In the genomic region with DNA sequence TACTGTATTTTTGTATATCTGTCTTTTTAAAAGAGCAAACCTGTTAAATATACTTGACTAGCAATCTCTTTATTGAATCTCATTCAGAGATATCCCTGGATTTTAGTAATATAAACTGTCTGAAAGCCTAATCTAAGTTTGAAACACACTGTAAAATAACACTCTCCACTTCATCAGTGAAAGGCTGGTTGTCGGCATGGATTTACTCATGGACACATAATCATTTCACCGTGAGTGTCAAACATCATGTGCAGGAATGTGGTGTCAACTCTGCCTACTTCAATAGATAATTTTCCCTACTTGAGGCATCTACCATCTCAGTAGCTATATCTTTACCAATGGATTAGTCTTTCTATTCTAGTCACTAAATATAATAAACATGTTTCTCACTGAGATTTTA, we compare ENCODE assay signal across 29 mouse cellular contexts.
"Had no signal": no experiment of that assay in that cellular context is flagged by ENCODE, and none has a peak within 500 bp of the region (broad histone marks: within the 10 kb centered on the region; RNA-seq: fewer than 3 reads in every experiment).

No protein-coding gene starts in this region.

- H3K36me3 ChIP-seq: embryonic facial prominence, embryonic 10.5 days; embryonic facial prominence, embryonic 12.5 days; embryonic facial prominence, embryonic 13.5 days; embryonic facial prominence, embryonic 15.5 days; forebrain, embryonic 10.5 days; forebrain, embryonic 12.5 days; forebrain, embryonic 15.5 days had no signal

- H3K4me1 ChIP-seq: embryonic facial prominence, embryonic 10.5 days; embryonic facial prominence, embryonic 12.5 days; embryonic facial prominence, embryonic 13.5 days; embryonic facial prominence, embryonic 15.5 days; forebrain, embryonic 12.5 days; forebrain, embryonic 13.5 days; forebrain, embryonic 15.5 days had no signal

- H3K4me3 ChIP-seq: embryonic facial prominence, embryonic 10.5 days; embryonic facial prominence, embryonic 12.5 days; embryonic facial prominence, embryonic 13.5 days; embryonic facial prominence, embryonic 15.5 days; erythroblast, embryonic 14.5 days; forebrain, embryonic 10.5 days; forebrain, embryonic 12.5 days; forebrain, embryonic 13.5 days; forebrain, embryonic 15.5 days; gastrocnemius, adult 2 months; heart, adult 2 months had no signal

- H3K27me3 ChIP-seq: embryonic facial prominence, embryonic 12.5 days; embryonic facial prominence, embryonic 13.5 days; embryonic facial prominence, embryonic 15.5 days; forebrain, embryonic 12.5 days; forebrain, embryonic 13.5 days; forebrain, embryonic 15.5 days had no signal

- H3K27ac ChIP-seq: embryonic facial prominence, embryonic 10.5 days; embryonic facial prominence, embryonic 12.5 days; embryonic facial prominence, embryonic 13.5 days; embryonic facial prominence, embryonic 15.5 days; forebrain, embryonic 10.5 days; forebrain, embryonic 12.5 days; forebrain, embryonic 13.5 days; forebrain, embryonic 15.5 days; gastrocnemius, adult 2 months; heart, adult 2 months had no signal

- H3K9me3 ChIP-seq: embryonic facial prominence, embryonic 10.5 days; embryonic facial prominence, embryonic 12.5 days; embryonic facial prominence, embryonic 15.5 days; forebrain, embryonic 10.5 days; forebrain, embryonic 12.5 days; forebrain, embryonic 13.5 days; forebrain, embryonic 15.5 days had no signal

- H3K9ac ChIP-seq: embryonic facial prominence, embryonic 12.5 days; embryonic facial prominence, embryonic 13.5 days; embryonic facial prominence, embryonic 15.5 days; forebrain, embryonic 12.5 days; forebrain, embryonic 13.5 days; forebrain, embryonic 15.5 days; forebrain, postnatal 0 days had no signal

- DNase-seq: cerebellum, adult 2 months; cerebellum, adult 8-10 months; cerebellum, adult 9-10 months; cerebellum, adult 9-11 months; cerebellum, postnatal 10 days; cerebellum, postnatal 14 days; cerebellum, postnatal 25 days; cerebellum, postnatal 36 days; embryo, embryonic 11 days; forebrain, postnatal 0 days; gastrocnemius, adult 2 months; gastrocnemius, postnatal 10 days; gastrocnemius, postnatal 14 days; gastrocnemius, postnatal 25 days; gastrocnemius, postnatal 36 days; heart, adult 11 months; heart, adult 18-20 months; heart, adult 2 months had no signal

- H3K4me2 ChIP-seq: embryonic facial prominence, embryonic 12.5 days; embryonic facial prominence, embryonic 13.5 days; embryonic facial prominence, embryonic 15.5 days; forebrain, embryonic 12.5 days; forebrain, embryonic 13.5 days; forebrain, embryonic 15.5 days had no signal

- ATAC-seq: forebrain, embryonic 13.5 days; forebrain, embryonic 14.5 days; forebrain, embryonic 15.5 days; forebrain, embryonic 16.5 days; forebrain, postnatal 0 days had no signal
